Mouse (Mus musculus): Measurements from ENCODE around the gene 1110002E22Rik. TPM values are rescaled to one million over a fixed set of nuclear protein-coding genes. Genes with fewer than 3 reads are reported as not detected.

Gene 1110002E22Rik
- polyA plus RNA-seq, 1 experiment from 2014 or later: 6.3 TPM

- H3K27me3 ChIP-seq (ENCODE audit: control insufficient read depth, insufficient read depth, low read length): no peaks in the 10 kb centered on the region
- no peaks in the 10 kb centered on the region for H3K36me3 ChIP-seq (ENCODE audit: control insufficient read depth, insufficient read depth, low read length)
- H3K4me1 ChIP-seq (ENCODE audit: control insufficient read depth, insufficient read depth, low read length): peaks cover 2% of the 10 kb centered on the region; the same call in 1 of the 2 replicates
- H3K4me3 ChIP-seq (ENCODE audit: low read depth, low read length): no peak overlapping the region
- H3K9ac ChIP-seq (ENCODE audit: low read depth, low read length): no peak overlapping the region
- H3K27ac ChIP-seq (ENCODE audit: low read depth, low read length): no peak overlapping the region
- H3K4me2 ChIP-seq: no peak overlapping the region
- no peak for ATAC-seq (replicated peaks; ENCODE audit: insufficient number of reproducible peaks, low FRiP score, low TSS enrichment)
- no peaks in the 10 kb centered on the region for H3K9me3 ChIP-seq (replicated peaks; ENCODE audit: control insufficient read depth, low read length)
- WGBS (ENCODE audit: insufficient replicate concordance): 75% methylated on average over 10 of the region's 10 CpGs
These were observed 59.0 kb downstream of the 1110002E22Rik start for GRCm38 (mm10) chr3:138123842-138124241.

- no peak for ATAC-seq (replicated peaks; ENCODE audit: insufficient number of reproducible peaks, low FRiP score, low TSS enrichment)
- no peak overlapping the region for H3K4me3 ChIP-seq (ENCODE audit: low read depth, low read length)
- H3K4me1 ChIP-seq (ENCODE audit: control insufficient read depth, insufficient read depth, low read length): peaks cover 6% of the 10 kb centered on the region; the same call in 1 of the 2 replicates
- 74% methylated on average over 6 of the region's 6 CpGs for WGBS (ENCODE audit: insufficient replicate concordance)
- H3K4me2 ChIP-seq: no peak overlapping the region
- no peaks in the 10 kb centered on the region for H3K9me3 ChIP-seq (replicated peaks; ENCODE audit: control insufficient read depth, low read length)
- no peak overlapping the region for H3K27ac ChIP-seq (ENCODE audit: low read depth, low read length)
- H3K27me3 ChIP-seq (ENCODE audit: control insufficient read depth, insufficient read depth, low read length): no peaks in the 10 kb centered on the region
- no peak overlapping the region for H3K9ac ChIP-seq (ENCODE audit: low read depth, low read length)
- no peaks in the 10 kb centered on the region for H3K36me3 ChIP-seq (ENCODE audit: control insufficient read depth, insufficient read depth, low read length)
These were observed 64.3 kb downstream of the 1110002E22Rik start for GRCm38 (mm10) chr3:138129110-138129509.

GRCm38 (mm10) chr3:138130692-138131091 lies 65.8 kb downstream of the 1110002E22Rik start:
- no peaks in the 10 kb centered on the region for H3K9me3 ChIP-seq (replicated peaks; ENCODE audit: control insufficient read depth, low read length)
- 59% methylated on average over 1 of the region's 1 CpGs for WGBS (ENCODE audit: insufficient replicate concordance)
- no peak overlapping the region for H3K4me3 ChIP-seq (ENCODE audit: low read depth, low read length)
- ATAC-seq (replicated peaks; ENCODE audit: insufficient number of reproducible peaks, low FRiP score, low TSS enrichment): no peak
- H3K36me3 ChIP-seq (ENCODE audit: control insufficient read depth, insufficient read depth, low read length): no peaks in the 10 kb centered on the region
- no peak overlapping the region for H3K27ac ChIP-seq (ENCODE audit: low read depth, low read length)
- H3K27me3 ChIP-seq (ENCODE audit: control insufficient read depth, insufficient read depth, low read length): no peaks in the 10 kb centered on the region
- H3K4me1 ChIP-seq (ENCODE audit: control insufficient read depth, insufficient read depth, low read length): peaks cover 6% of the 10 kb centered on the region; the same call in 1 of the 2 replicates
- no peak overlapping the region for H3K9ac ChIP-seq (ENCODE audit: low read depth, low read length)
- H3K4me2 ChIP-seq: no peak overlapping the region

Other genes starting within 250 kb of the 1110002E22Rik start
- gene H2afz, start 200.6 kb upstream of the 1110002E22Rik start, polyA plus RNA-seq (2014; fragmentation: Nextera tagmentation; extraction: Ambion mirVana): 1,327 and 1,370 TPM in 2 replicates
- 12.7 and 17.2 TPM in 2 replicates for gene Dnajb14, start 197.4 kb upstream of the 1110002E22Rik start, polyA plus RNA-seq (2014; fragmentation: Nextera tagmentation; extraction: Ambion mirVana)
- 97.0 and 97.2 TPM in 2 replicates for gene Lamtor3, start 146.5 kb upstream of the 1110002E22Rik start, polyA plus RNA-seq (2014; fragmentation: Nextera tagmentation; extraction: Ambion mirVana)
- gene Dapp1, start 83.5 kb upstream of the 1110002E22Rik start, polyA plus RNA-seq (2014; fragmentation: Nextera tagmentation; extraction: Ambion mirVana): 14.0 and 15.4 TPM in 2 replicates
- gene Gm5105, start 2.3 kb downstream of the 1110002E22Rik start, polyA plus RNA-seq (2014; fragmentation: Nextera tagmentation; extraction: Ambion mirVana): 0.89 TPM in 1 of 2 replicates, not detected in the other
- gene Trmt10a, start 78.4 kb downstream of the 1110002E22Rik start, polyA plus RNA-seq (2014; fragmentation: Nextera tagmentation; extraction: Ambion mirVana): 10.8 and 15.9 TPM in 2 replicates
- 8.0 and 8.7 TPM in 2 replicates for gene Mttp, start 79.9 kb downstream of the 1110002E22Rik start, polyA plus RNA-seq (2014; fragmentation: Nextera tagmentation; extraction: Ambion mirVana)
- not detected in 2 replicates for gene 4930579F01Rik, start 128.8 kb downstream of the 1110002E22Rik start, polyA plus RNA-seq (2014; fragmentation: Nextera tagmentation; extraction: Ambion mirVana)
- not detected in 2 replicates for gene Adh7, start 152.7 kb downstream of the 1110002E22Rik start, polyA plus RNA-seq (2014; fragmentation: Nextera tagmentation; extraction: Ambion mirVana)
- gene Adh1, start 195.9 kb downstream of the 1110002E22Rik start, polyA plus RNA-seq (2014; fragmentation: Nextera tagmentation; extraction: Ambion mirVana): 0.93 and 1.5 TPM in 2 replicates
- not detected in 2 replicates for gene Adh6a, start 248.2 kb downstream of the 1110002E22Rik start, polyA plus RNA-seq (2014; fragmentation: Nextera tagmentation; extraction: Ambion mirVana)